Mouse (Mus musculus) urinary bladder, adult 2 months (tissue): ENCODE measurements around the gene Irf6. TPM values are rescaled to one million over a fixed set of nuclear protein-coding genes. Genes with fewer than 3 reads are reported as not detected.

Experiments
- DNase-seq: peaks from one replicate; pipeline ENCODE4 v3.0.0; 2022; ENCODE audit warnings: low spot score
- polyA plus RNA-seq: library from polyadenylated mRNA; depleted of rRNA; stranded (reverse); fragments of >200 nt; gene quantifications from 2 replicates; pipeline ENCODE4 v1.2.3, GENCODE M21; 2012; rRNA removed

The Irf6 gene
- polyA plus RNA-seq: 24.9 and 27.8 TPM in 2 replicates

DNA sequence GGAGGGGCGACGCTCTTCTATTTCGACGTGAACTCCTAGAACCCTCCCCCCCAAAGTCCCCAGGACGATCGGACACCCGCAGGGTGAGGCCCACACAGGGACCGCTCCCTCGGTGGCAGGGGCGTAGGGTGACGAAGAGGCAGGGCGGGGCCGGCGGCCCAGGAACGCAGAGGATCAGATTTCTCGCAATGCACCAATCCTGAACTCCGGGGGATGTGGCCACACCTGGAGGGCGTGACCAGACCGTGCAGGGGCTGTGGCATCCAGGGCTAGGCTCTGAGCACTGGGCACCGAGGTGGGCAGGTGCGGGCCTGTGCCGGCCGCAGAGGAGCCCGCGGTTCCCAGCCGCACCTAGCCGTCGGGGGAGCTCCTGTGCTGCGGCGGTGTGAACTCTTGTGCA lies at the start of gene Irf6:
Gene Irf6, plus strand, starts transcription at position 240 of the 400 bp plus-strand sequence.
- DNase-seq: peak; percentile 76

DNA sequence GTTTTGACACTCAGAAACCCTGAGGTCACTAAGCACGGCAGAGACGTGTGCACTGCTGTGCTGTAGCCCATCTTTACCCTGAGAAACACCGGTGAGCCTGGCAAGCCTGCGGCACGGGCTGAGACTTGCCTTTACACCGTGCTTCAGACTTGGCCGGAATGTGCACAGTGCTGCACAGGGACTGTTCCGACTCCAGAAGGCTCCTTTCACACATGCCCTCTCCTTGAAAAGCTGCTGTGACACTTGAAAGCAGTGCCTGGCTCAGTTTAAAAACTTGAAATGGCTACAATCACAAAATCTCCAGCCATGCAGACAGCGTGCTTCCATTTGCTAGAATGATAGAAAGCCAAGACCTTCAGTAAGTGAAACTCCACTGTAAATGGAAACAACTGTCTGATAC lies 40.8 kb upstream of the Irf6 start:
- DNase-seq: no peak

DNA sequence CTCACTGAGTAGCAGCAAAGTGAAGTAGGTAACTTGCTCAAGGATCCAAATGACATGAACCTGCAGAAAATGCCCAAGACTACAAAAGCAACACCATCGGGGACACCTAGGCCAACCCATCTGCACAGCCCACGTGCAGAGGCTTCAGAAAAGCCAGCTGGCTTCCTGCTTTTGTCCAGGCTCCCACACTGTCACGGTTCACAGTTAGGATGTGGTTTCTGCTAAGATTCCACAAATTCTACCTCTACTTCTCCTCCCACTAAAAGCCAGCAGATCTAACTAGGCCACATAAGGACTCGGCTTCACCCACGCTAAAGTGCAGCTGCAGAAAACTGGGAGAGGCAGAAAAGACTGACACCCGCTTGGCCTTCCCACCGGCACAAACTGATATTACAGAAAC lies 30.1 kb upstream of the Irf6 start:
- DNase-seq: no peak

DNA sequence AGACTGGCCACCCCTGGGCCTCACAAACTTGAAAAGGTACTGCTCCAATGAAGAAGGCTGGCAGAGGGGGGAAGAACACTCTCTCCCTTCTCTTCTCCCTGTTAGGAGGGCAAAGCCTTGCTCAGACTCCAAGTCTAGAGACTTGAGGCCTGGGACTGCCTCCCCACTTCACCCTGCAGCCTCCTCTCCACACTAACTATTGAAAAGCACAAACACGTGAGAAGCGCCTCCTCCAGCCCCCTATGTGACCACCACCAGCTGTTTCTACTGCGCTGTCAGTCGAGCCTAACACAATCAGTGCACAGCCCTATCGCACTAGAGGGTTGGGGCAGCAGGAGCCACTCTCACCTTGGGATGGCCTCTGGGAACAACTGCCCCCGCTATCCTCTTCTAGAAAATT lies 29.6 kb upstream of the Irf6 start:
- DNase-seq: no peak

- DNase-seq: no peak
These were observed 27.1 kb upstream of the Irf6 start for GRCm38 (mm10) chr1:193125835-193126234.

DNA sequence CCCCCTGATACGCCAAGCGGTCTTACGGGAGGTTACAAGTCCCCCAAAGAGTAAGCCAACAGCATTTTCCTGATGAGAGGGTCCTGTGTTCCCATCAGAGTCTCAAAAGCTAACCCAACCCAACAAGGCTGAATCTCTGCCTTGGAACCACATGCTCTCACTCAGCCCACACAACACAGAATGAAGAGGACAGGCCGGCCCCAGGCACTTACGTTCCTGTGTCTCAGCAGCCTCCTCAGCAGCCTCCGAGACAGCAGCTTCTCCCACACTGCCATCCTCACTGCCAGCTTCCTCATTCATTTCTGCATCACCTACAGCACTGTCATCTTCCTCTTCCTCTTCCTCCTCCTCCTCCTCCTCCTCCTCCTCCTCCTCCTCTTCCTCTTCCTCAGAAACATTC lies 24.9 kb upstream of the Irf6 start:
- DNase-seq: no peak

DNA sequence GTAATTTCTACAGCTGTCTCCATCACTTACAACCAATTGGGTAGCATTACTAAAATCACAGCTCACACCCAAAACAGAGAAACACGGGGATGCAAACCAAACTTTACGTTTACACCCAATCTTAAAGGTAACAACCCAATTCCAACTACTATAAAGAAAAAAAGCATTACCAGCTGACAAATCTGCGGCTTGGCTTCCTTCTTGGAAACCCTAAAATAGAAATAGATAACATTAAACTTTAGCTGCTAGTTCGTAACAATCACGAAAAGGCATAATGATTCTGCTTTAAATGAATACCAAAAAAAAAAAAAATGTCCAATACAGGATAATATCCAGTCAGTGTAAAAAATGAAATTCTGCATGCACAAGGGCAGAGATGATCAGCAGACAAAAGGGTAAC lies 23.6 kb upstream of the Irf6 start:
- DNase-seq: no peak

DNA sequence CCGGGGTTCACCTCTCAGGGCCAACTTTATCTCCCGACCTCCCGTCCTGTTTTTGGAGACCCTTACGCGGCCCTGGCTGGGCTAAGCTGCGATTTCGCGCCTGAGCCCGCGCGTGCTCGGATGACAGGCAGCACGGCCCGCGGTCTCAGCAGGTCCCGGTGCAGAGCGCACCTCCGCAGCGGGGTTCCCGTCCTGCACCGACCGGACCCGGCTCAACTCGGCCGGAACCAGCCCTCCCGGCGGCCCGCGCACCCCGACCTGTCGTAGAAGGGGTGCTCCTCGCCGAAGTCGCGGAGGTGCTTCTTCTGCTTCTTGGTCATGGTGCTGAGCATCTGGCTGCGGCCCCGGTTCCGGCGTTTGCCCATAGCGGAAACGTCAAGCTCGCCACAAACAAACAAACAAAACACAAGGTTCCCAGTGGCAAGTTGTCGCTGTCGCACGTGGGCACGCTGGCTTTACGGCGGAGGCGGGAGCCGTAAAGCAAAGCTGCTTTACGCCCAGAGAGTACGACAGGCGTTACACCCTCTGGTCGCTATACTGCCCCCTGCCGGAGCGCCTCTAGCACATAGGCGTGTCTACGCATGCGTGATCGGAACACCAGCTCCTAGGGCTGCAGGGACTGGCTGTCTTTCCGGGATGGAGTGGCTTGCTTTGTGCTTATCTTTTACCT lies 23.0 kb upstream of the Irf6 start, which contains the start of gene Diexf:
Gene Diexf, minus strand, starts transcription at position 487 of the 670 bp plus-strand sequence.
- DNase-seq: peak; percentile 94

GRCm38 (mm10) chr1:193130456-193130825 lies 22.5 kb upstream of the Irf6 start:
- DNase-seq: no peak

DNA sequence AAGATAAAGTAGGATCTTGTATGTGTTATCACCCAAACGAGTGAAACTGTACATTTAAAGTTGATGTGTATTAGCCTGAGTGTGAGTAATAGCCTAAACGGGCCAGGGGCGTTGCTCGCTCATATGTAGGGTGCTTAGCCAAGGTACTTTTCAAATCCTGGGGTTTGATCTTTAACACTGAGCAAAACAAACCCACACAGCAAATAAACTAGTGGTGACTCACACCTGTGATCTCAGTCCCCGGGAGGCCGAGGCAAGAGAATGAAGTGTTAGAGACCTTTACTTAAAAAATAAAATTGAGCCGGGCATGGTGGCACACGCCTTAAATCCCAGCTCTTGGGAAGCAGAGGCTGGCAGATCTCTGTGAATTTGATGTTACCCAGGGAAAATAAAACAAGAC lies 22.1 kb upstream of the Irf6 start:
- DNase-seq: no peak

DNA sequence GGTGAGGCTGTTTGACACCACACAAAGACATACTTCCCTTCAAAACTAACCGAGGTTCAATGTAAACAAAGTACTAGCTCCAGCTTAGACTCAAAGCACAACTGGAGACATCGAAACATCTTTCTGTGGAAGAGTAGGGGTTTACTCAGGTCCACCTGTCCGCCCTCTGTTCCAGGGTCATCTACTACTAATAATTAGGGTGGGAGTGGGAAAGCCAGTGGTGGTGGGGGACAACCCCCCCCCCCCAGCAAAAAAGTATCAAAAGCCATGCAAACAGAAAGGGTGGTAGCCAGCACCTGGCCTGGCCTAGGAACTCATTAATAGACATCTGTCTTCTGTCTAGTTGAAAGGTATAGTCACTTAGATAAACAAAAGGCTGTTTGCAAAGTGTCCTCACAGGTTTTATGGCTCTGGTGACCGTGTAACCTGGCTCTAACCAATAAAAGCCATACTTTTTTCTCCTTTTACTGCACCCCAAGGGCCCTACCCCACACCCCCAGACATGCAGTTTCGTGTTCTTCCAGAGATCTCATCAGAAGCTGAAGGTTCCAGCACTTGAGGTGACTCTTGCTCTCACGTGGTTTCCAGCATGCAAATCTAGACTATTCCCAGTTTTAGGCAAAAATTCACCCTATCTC lies 21.5 kb upstream of the Irf6 start:
- DNase-seq: no peak

- no peak for DNase-seq
These were observed 20.5 kb upstream of the Irf6 start for GRCm38 (mm10) chr1:193132385-193132784.

- no peak for DNase-seq
These were observed 19.2 kb upstream of the Irf6 start for GRCm38 (mm10) chr1:193133726-193134125.

- no peak for DNase-seq
These were observed 14.8 kb upstream of the Irf6 start for GRCm38 (mm10) chr1:193138087-193138486.

DNA sequence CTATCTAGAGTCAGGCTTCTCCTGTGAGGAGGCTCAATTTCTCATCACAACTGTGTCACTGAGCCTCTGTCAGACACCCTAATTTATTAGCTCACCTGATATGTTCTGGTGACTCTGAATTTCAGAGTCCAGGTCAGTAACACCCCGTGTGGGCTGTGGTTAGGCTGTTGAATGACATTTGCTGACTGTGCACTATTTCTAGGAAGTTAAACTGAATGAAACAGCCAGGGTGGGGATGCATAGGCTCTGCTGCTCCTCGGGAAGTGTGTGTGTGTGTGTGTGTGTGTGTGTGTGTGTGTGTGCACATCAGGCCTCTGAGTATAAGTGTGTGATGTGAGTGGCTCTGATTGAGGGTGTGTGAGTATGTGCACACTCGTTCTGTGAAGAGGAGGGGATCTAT lies 14.2 kb upstream of the Irf6 start:
- no peak for DNase-seq

GRCm38 (mm10) chr1:193141118-193141517 lies 11.8 kb upstream of the Irf6 start:
- peak; percentile 43 for DNase-seq

- DNase-seq: no peak
These were observed 10.3 kb upstream of the Irf6 start for GRCm38 (mm10) chr1:193142517-193143062.

GRCm38 (mm10) chr1:193144516-193144915 lies 8.4 kb upstream of the Irf6 start:
- DNase-seq: no peak

GRCm38 (mm10) chr1:193145101-193145500 lies 7.8 kb upstream of the Irf6 start:
- no peak for DNase-seq

DNA sequence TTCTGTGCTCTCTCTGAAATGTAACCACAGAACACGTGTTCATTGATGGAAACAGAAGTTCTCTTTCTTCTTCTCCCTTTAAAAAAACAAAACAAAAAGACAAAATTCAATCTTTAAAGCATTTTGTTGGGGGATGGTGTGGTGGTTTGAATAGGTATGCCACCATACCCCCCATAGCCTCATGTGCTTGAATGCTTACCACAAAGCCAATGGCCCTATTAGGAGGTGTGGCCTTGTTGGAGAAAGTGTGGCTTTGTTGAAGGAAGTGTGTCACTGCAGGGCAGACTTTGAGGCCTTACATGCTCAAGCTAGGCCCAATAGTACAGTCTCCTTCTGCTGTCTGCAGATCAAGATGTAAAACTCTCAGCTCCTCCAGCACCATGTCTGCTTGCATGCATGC lies 6.5 kb upstream of the Irf6 start:
- DNase-seq: no peak

DNA sequence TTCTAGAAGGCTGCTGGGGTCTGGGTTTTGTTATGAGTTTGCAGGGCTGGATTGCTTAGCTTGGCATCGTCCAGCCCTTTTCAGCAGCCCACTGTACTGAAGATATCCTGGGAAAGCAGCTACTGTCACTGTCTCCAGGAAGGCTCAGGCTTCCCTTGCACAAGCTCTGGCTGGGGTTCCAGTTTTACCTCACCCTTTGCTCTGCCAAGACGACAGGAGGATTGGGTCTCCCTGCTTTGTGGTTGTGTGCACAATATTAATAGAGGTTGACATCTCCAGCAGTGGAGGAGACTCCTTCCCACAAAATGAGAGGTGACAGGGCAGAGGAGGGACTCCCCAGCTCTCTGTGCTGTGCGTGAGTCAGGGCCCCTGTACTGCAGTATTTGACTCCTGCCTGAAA lies 3.7 kb upstream of the Irf6 start:
- no peak for DNase-seq

- DNase-seq: no peak
These were observed 1.8 kb upstream of the Irf6 start for GRCm38 (mm10) chr1:193151134-193151533.

DNA sequence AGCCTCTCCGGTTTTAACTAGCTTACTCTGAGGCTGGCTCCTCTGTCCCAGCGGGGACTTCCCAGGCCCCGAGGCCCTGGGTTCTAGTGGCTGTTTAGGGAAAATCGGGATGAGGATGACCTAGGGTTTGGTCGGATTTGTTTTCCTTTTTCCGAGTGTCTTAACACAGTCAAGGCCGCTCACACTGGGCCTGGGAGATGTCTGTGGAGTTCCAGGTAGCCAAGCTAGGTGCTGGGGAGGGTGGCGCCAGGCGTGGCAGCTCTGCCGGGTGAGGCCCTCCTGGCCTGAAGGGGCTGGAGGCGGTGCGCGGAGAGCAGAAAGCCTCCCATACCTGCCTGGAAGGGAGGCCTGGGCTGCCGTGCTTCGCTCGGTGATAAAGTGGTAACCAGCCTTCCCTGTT lies 650 bp downstream of the Irf6 start:
- peak; percentile 48 for DNase-seq
